Mouse (Mus musculus) hindbrain, embryonic 13.5 days (tissue): ENCODE measurements at regions not wholly inside any gene's neighbourhood (a gene's known extent, or its start where the extent isn't known, plus 50 kb on each side); places are given as distances from the start of the nearest gene placed in this dataset.

Source experiments
- ATAC-seq: fragments of 200-750 bp; cut with Nextera tagmentation; 2 replicates; pipeline ENCODE4 v1.8.0; 2017; ENCODE audit warnings: moderate TSS enrichment; ENCODE audit not compliant: low FRiP score
- H3K27ac ChIP-seq: fragments of 300-500 bp; sonication (generic); 2 replicates; pipeline ENCODE4 v1.5.1; 2015; ENCODE audit warnings: inconsistent platforms, mild to moderate bottlenecking, moderate library complexity
- H3K27me3 ChIP-seq: fragments of 300-500 bp; sonication (generic); 2 replicates; pipeline ENCODE4 v1.6.1; 2015; ENCODE audit warnings: mild to moderate bottlenecking, inconsistent platforms
- H3K36me3 ChIP-seq: fragments of 300-500 bp; sonication (generic); 2 replicates; pipeline ENCODE4 v1.6.1; 2015; ENCODE audit warnings: mild to moderate bottlenecking, inconsistent platforms
- H3K4me1 ChIP-seq: fragments of 300-500 bp; sonication (generic); replicated peaks from 2 replicates; pipeline ENCODE4 v1.6.1; 2015; ENCODE audit warnings: inconsistent platforms
- H3K4me2 ChIP-seq: fragments of 300-500 bp; sonication (generic); 2 replicates; pipeline ENCODE4 v1.6.1; 2015; ENCODE audit warnings: inconsistent platforms, mild to moderate bottlenecking, moderate library complexity
- H3K4me3 ChIP-seq: fragments of 300-500 bp; sonication (generic); 2 replicates; pipeline ENCODE4 v1.5.1; 2015; ENCODE audit warnings: mild to moderate bottlenecking, inconsistent platforms
- H3K9ac ChIP-seq: fragments of 300-500 bp; sonication (generic); 2 replicates; pipeline ENCODE4 v1.6.1; 2015; ENCODE audit warnings: mild to moderate bottlenecking, inconsistent platforms
- H3K9me3 ChIP-seq: fragments of 300-500 bp; sonication (generic); 2 replicates; pipeline ENCODE4 v1.6.1; 2016; ENCODE audit warnings: inconsistent platforms
- WGBS: fragments of 180-500 bp; shearing (Covaris S2); methylation state at CpG from one replicate; pipeline ENCODE4 v1.1.7; 2015; 5-methylcytosine and 5-hydroxymethylcytosine counted together

- Histone ChIP-seq H3K27ac (no peak overlapping the region), H3K4me1 (no peaks in the 10 kb centered on the region), H3K9me3 (no peaks in the 10 kb centered on the region), H3K4me3 (no peak overlapping the region), H3K27me3 (peaks cover 17% of the 10 kb centered on the region), H3K36me3 (no peaks in the 10 kb centered on the region), H3K4me2 (no peak overlapping the region), H3K9ac (no peak overlapping the region)
- no peak for ATAC-seq
- WGBS: 95% methylated on average over 12 of the region's 12 CpGs
Measured at GRCm38 (mm10) chr14:118375641-118376040, 108.9 kb downstream of the Gm9376 start.

GRCm38 (mm10) chr14:118379624-118380023 lies 112.9 kb downstream of the Gm9376 start:
- Histone ChIP-seq H3K9me3 (no peaks in the 10 kb centered on the region), H3K27ac (no peak overlapping the region), H3K27me3 (0 out of 2 replicates have a peak, but pooled peaks cover 4% of the 10 kb centered on the region), H3K4me1 (no peaks in the 10 kb centered on the region), H3K4me2 (no peak overlapping the region), H3K4me3 (no peak overlapping the region), H3K9ac (no peak overlapping the region), H3K36me3 (no peaks in the 10 kb centered on the region)
- ATAC-seq: no peak
- 32% methylated on average over 8 of the region's 8 CpGs for WGBS

- Histone ChIP-seq H3K27me3 (0 out of 2 replicates have a peak, but pooled peaks cover 5% of the 10 kb centered on the region), H3K9me3 (no peaks in the 10 kb centered on the region), H3K36me3 (no peaks in the 10 kb centered on the region), H3K9ac (no peak overlapping the region), H3K4me2 (0 out of 2 replicates have a peak overlapping the region, but pooled peaks have one; percentile 23), H3K4me1 (no peaks in the 10 kb centered on the region; the same call in 1 of the 2 replicates), H3K27ac (no peak overlapping the region), H3K4me3 (no peak overlapping the region)
- WGBS: 20% methylated on average over 7 of the region's 7 CpGs
- ATAC-seq: no peak
Measured at GRCm38 (mm10) chr14:118385529-118385932, 118.8 kb downstream of the Gm9376 start.

DNA sequence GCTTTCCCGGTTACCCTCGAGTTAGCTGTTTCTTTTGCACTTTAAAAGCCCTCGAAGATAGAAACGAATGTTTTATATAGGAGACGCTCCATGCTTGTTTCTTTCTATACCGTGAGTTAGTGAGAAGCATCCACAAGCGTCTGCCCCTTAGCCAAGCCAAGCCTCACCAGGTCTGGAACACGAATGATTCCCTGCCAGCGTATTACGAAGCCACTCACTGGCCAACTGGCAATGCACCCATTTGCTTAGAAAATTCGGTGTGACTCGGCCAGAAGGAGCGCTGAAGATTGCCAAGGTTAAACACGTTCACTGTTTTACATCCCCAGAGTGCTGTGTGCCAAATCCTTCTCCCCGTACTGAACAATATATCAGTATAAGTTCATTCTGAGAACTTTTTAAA lies 121.3 kb downstream of the Gm9376 start:
- 85% methylated on average over 15 of the region's 15 CpGs for WGBS
- Histone ChIP-seq H3K4me1 (peaks cover 8% of the 10 kb centered on the region), H3K4me2 (no peak overlapping the region), H3K27ac (no peak overlapping the region), H3K36me3 (no peaks in the 10 kb centered on the region), H3K27me3 (peaks cover 11% of the 10 kb centered on the region; the same call in 1 of the 2 replicates), H3K9me3 (no peaks in the 10 kb centered on the region), H3K9ac (no peak overlapping the region), H3K4me3 (no peak overlapping the region)
- ATAC-seq: no peak

DNA sequence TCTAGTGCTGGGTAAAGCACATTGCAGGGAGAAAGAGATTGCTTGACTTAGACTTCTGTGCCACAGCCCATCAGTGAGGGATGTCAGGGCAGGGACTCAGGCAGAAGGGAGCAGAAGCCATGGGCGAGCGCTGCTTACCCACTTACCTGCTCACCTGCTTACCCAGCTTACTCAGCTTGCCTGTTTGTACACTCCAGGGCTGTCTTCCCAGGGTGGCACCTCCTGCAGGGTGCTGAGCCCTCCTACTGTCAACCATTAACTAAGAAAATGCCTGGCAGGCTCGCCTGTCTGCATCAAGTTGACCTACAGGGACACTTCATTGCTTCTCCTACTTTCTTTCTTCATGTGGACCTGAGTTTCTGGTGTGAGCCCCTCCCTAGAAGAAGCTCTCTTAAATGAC lies 124.0 kb downstream of the Gm9376 start:
- peaks cover 18% of the 10 kb centered on the region for H3K4me1 ChIP-seq
- H3K4me3 ChIP-seq: no peak overlapping the region
- H3K9me3 ChIP-seq: no peaks in the 10 kb centered on the region
- H3K36me3 ChIP-seq: no peaks in the 10 kb centered on the region
- H3K27ac ChIP-seq: no peak overlapping the region
- no peak for ATAC-seq
- 91% methylated on average over 3 of the region's 3 CpGs for WGBS
- H3K4me2 ChIP-seq: no peak overlapping the region
- H3K27me3 ChIP-seq: peaks cover 11% of the 10 kb centered on the region; the same call in 1 of the 2 replicates
- H3K9ac ChIP-seq: no peak overlapping the region

- WGBS: 92% methylated on average over 5 of the region's 5 CpGs
- no peak overlapping the region for H3K9ac ChIP-seq
Measured at GRCm38 (mm10) chr14:118391561-118391960, 124.8 kb downstream of the Gm9376 start.

GRCm38 (mm10) chr14:118393676-118394075 lies 126.9 kb downstream of the Gm9376 start:
- Histone ChIP-seq H3K4me1 (peaks cover 18% of the 10 kb centered on the region), H3K4me3 (no peak overlapping the region), H3K4me2 (no peak overlapping the region), H3K27ac (no peak overlapping the region; the same call in 1 of the 2 replicates), H3K36me3 (no peaks in the 10 kb centered on the region), H3K9ac (no peak overlapping the region), H3K27me3 (peaks cover 13% of the 10 kb centered on the region; the same call in 1 of the 2 replicates), H3K9me3 (no peaks in the 10 kb centered on the region)
- ATAC-seq: no peak
- WGBS: 49% methylated on average over 6 of the region's 6 CpGs

More at GRCm38 (mm10) chr14:118391561-118391960, 124.8 kb downstream of the Gm9376 start:
- Histone ChIP-seq H3K27me3 (peaks cover 11% of the 10 kb centered on the region; the same call in 1 of the 2 replicates), H3K9me3 (no peaks in the 10 kb centered on the region), H3K4me2 (no peak overlapping the region), H3K4me3 (no peak overlapping the region), H3K4me1 (peaks cover 18% of the 10 kb centered on the region), H3K36me3 (no peaks in the 10 kb centered on the region), H3K27ac (no peak overlapping the region)
- no peak for ATAC-seq

GRCm38 (mm10) chr14:118414275-118414674 lies 147.5 kb downstream of the Gm9376 start:
- no peak overlapping the region for H3K9ac ChIP-seq
- no peak overlapping the region for H3K4me2 ChIP-seq
- H3K27ac ChIP-seq: no peak overlapping the region
- WGBS: 19% methylated on average over 4 of the region's 4 CpGs
- H3K27me3 ChIP-seq: peaks cover 56% of the 10 kb centered on the region
- no peak overlapping the region for H3K4me3 ChIP-seq
- H3K36me3 ChIP-seq: 0 out of 2 replicates have a peak, but pooled peaks cover 2% of the 10 kb centered on the region
- peaks cover 22% of the 10 kb centered on the region for H3K4me1 ChIP-seq
- peaks cover 7% of the 10 kb centered on the region for H3K9me3 ChIP-seq
- ATAC-seq: peak; percentile 85

- 15% methylated on average over 7 of the region's 7 CpGs for WGBS
- Histone ChIP-seq H3K36me3 (peaks cover 6% of the 10 kb centered on the region; the same call in 1 of the 2 replicates), H3K27me3 (peaks cover 57% of the 10 kb centered on the region), H3K9me3 (peaks cover 21% of the 10 kb centered on the region), H3K4me1 (peaks cover 22% of the 10 kb centered on the region), H3K4me2 (no peak overlapping the region), H3K27ac (peak overlapping the region; percentile 8; the same call in 1 of the 2 replicates), H3K9ac (no peak overlapping the region), H3K4me3 (no peak overlapping the region)
- ATAC-seq: peak; percentile 60
Measured at GRCm38 (mm10) chr14:118416163-118416562, 149.4 kb downstream of the Gm9376 start.

- no peak for ATAC-seq
- peaks cover 6% of the 10 kb centered on the region; the same call in 1 of the 2 replicates for H3K36me3 ChIP-seq
Measured at GRCm38 (mm10) chr14:118419442-118420193, 152.9 kb downstream of the Gm9376 start.

GRCm38 (mm10) chr14:118422351-118423001 lies 155.7 kb downstream of the Gm9376 start:
- peak overlapping the region; percentile 36 for H3K4me3 ChIP-seq
- peaks cover 9% of the 10 kb centered on the region for H3K4me1 ChIP-seq
- WGBS: 1% methylated on average over 17 of the region's 17 CpGs
- peaks cover 6% of the 10 kb centered on the region; the same call in 1 of the 2 replicates for H3K36me3 ChIP-seq
- peak; percentile 81 for ATAC-seq
- peak overlapping the region; percentile 44; the same call in 1 of the 2 replicates for H3K27ac ChIP-seq
- peaks cover 24% of the 10 kb centered on the region; the same call in 1 of the 2 replicates for H3K27me3 ChIP-seq
- H3K9ac ChIP-seq: peak overlapping the region; percentile 73
- peaks cover 21% of the 10 kb centered on the region for H3K9me3 ChIP-seq
- H3K4me2 ChIP-seq: peak overlapping the region; percentile 63

More at GRCm38 (mm10) chr14:118419442-118420193, 152.9 kb downstream of the Gm9376 start:
- Histone ChIP-seq H3K9me3 (peaks cover 21% of the 10 kb centered on the region), H3K27ac (no peak overlapping the region), H3K9ac (no peak overlapping the region), H3K4me1 (peaks cover 26% of the 10 kb centered on the region), H3K27me3 (peaks cover 43% of the 10 kb centered on the region), H3K4me3 (no peak overlapping the region), H3K4me2 (no peak overlapping the region)
- WGBS: 96% methylated on average over 12 of the region's 12 CpGs

- Histone ChIP-seq H3K36me3 (peaks cover 6% of the 10 kb centered on the region; the same call in 1 of the 2 replicates), H3K4me1 (peaks cover 9% of the 10 kb centered on the region), H3K9me3 (peaks cover 21% of the 10 kb centered on the region), H3K4me3 (no peak overlapping the region), H3K27ac (no peak overlapping the region), H3K27me3 (peaks cover 18% of the 10 kb centered on the region; the same call in 1 of the 2 replicates), H3K9ac (no peak overlapping the region), H3K4me2 (no peak overlapping the region)
- 5% methylated on average over 7 of the region's 9 CpGs for WGBS
- ATAC-seq: no peak
Measured at GRCm38 (mm10) chr14:118423269-118423668, 156.5 kb downstream of the Gm9376 start.
